Mouse (Mus musculus) c-Kit-positive CD71-negative TER-119-negative erythroid progenitor cells, embryonic 14.5 days (primary cell): Measurements from ENCODE around the gene Tob2.

Source experiments
- DNase-seq: peaks from one replicate; pipeline ENCODE4 v3.0.0-alpha.2; 2013; ENCODE audit warnings: low read depth

Tob2 gene

GRCm38 (mm10) chr15:81812287-81812686 is 46.3 kb downstream of the Tob2 start:
- no peak for DNase-seq

- no peak for DNase-seq
Observed at GRCm38 (mm10) chr15:81811599-81811996, 47.0 kb downstream of the Tob2 start.

- peak; percentile 96 for DNase-seq
Observed at GRCm38 (mm10) chr15:81810671-81811598, 47.7 kb downstream of the Tob2 start.

GRCm38 (mm10) chr15:81810150-81810549 is 48.4 kb downstream of the Tob2 start:
- DNase-seq, result no peak

GRCm38 (mm10) chr15:81809550-81809949 is 49.0 kb downstream of the Tob2 start:
- no peak for DNase-seq

GRCm38 (mm10) chr15:81808799-81809198 is 49.8 kb downstream of the Tob2 start:
- DNase-seq, result no peak

- DNase-seq, result no peak
Observed at GRCm38 (mm10) chr15:81806621-81807404, 51.8 kb downstream of the Tob2 start.

GRCm38 (mm10) chr15:81805624-81806023 is 53.0 kb downstream of the Tob2 start:
- no peak for DNase-seq

- no peak for DNase-seq
Observed at GRCm38 (mm10) chr15:81804883-81805282, 53.7 kb downstream of the Tob2 start.

- DNase-seq, result no peak
Observed at GRCm38 (mm10) chr15:81804172-81804571, 54.4 kb downstream of the Tob2 start.

GRCm38 (mm10) chr15:81803425-81803951 is 55.1 kb downstream of the Tob2 start:
- DNase-seq, result no peak

GRCm38 (mm10) chr15:81802941-81803351 is 55.6 kb downstream of the Tob2 start:
- no peak for DNase-seq

GRCm38 (mm10) chr15:81802001-81802890 is 56.4 kb downstream of the Tob2 start, which contains the start of gene Tef:
Tef (plus strand) TSS chr15:81802421.
- peak; percentile 89 for DNase-seq

- no peak for DNase-seq
Observed at GRCm38 (mm10) chr15:81800391-81800790, 58.2 kb downstream of the Tob2 start.

- no peak for DNase-seq
Observed at GRCm38 (mm10) chr15:81798421-81798820, 60.2 kb downstream of the Tob2 start.
